Mouse (Mus musculus): ENCODE data around the gene Lhx1. TPM values are rescaled to one million over a fixed set of nuclear protein-coding genes. Genes with fewer than 3 reads are reported as not detected.

Lhx1 gene
- polyA plus RNA-seq, 1 experiment, result not detected

DNA sequence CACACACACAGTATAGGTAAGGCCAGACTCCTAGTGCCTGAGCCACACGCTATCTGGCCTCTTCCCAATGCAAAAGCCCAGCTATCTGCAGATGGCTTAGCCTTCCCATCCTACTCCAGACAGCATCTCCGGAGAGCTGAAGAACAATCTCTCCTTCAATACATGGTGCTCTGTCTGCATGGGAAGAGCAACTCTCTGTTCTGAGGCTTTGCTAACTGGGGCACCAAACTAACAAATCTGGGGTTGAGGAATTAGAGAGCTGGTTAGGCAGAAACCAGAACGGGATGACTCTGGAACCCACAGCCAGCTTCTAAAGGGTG is 4.3 kb downstream of the Lhx1 start:
- DNase-seq, result no peak
- 56% methylated on average over 3 of the region's 3 CpGs for WGBS
- H3K4me3 ChIP-seq (replicated peaks; ENCODE audit: extremely low read depth, low read depth, low read length), result no peak overlapping the region
- H3K4me1 ChIP-seq (ENCODE audit: control insufficient read depth, insufficient read depth, low read length), result peaks cover 5% of the 10 kb centered on the region
- TF ChIP-seq CTCF (IDR thresholded peaks at IDR 0.05; ENCODE audit: insufficient read depth, low read length), result no peak
- TF ChIP-seq POLR2A (IDR thresholded peaks at IDR 0.05; ENCODE audit: borderline replicate concordance, extremely low read depth, low read depth, low read length), result no peak

DNA sequence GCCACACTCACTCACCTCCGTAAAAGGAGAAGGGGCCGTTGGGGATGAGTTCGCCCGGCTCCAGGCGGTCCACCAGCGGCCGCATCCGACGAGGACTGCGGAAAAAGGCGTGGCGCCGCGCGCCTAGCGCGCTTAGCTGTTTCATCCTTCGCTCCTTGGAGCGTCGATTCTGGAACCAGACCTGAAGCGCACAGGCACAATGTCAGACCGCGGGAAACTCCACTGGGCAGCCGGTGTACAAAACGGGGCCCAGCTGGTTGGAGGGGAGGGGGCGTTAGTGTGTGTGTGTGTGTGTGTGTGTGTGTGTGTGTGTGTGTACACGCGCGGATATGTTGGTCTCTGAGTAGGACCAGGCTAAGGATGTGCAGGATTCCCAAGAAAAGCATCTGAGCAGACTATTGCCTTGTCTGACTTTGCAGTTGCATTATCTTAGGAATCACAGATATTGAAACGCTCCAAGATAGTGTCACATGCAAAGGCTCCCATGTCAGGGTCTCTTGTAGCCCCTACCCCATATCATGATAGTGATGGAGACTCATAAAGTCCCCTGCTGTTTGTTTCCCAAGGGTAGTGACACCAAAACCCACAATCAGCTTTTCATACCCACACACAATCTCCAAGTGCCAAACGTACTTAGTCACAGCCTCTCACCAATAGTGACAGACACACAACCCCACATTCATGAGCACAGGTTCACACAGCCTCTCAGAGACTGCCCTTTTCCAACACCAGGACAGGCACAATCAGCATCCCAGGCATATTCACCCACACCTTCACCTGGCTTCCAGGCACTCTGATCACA is 4.9 kb downstream of the Lhx1 start:
- Histone ChIP-seq H3K4me1 (ENCODE audit: control insufficient read depth, insufficient read depth, low read length) (peaks cover 5% of the 10 kb centered on the region), H3K4me3 (replicated peaks; ENCODE audit: extremely low read depth, low read depth, low read length) (no peak overlapping the region)
- WGBS, result 10% methylated on average over 31 of the region's 31 CpGs
- TF ChIP-seq POLR2A (IDR thresholded peaks at IDR 0.05; ENCODE audit: borderline replicate concordance, extremely low read depth, low read depth, low read length) (no peak), CTCF (IDR thresholded peaks at IDR 0.05; ENCODE audit: insufficient read depth, low read length) (no peak)
- no peak for DNase-seq

DNA sequence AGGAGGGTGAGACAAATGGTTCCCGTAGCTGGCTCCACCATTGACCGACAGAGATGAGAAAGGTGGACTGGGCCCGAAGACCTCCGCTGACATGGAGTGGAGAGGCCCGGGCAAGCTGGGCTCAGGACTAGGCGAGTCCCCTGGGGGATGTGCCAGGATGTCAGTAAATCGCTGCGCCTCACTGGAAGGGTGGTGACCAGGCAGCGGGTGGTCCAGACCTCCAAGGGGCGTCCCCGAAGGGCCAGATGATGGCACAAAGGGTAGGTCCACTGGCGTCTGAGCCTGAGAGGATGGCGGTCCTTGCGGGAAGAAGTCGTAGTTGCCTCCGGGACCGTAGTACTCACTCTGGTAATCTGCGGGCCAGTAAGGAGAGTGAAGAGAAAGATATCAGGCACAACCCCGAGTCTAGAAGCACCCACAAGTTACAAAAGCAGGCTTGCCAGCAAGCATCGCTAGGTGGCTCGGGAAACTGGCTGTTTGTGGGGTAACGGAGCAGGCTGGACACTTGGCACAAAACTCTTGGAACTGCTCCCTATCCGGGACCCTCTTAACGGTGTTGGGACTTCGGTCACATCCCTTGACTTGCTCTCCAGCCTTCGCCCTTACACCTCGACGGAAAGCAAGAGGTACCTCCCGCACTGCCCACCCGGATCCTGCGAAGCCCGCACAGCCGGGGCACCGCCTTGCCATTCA is 5.6 kb downstream of the Lhx1 start:
- Histone ChIP-seq H3K4me1 (ENCODE audit: control insufficient read depth, insufficient read depth, low read length) (peaks cover 5% of the 10 kb centered on the region), H3K4me3 (replicated peaks; ENCODE audit: extremely low read depth, low read depth, low read length) (no peak overlapping the region)
- WGBS, result 26% methylated on average over 34 of the region's 34 CpGs
- TF ChIP-seq CTCF (IDR thresholded peaks at IDR 0.05; ENCODE audit: insufficient read depth, low read length), result no peak
- no peak for TF ChIP-seq POLR2A (IDR thresholded peaks at IDR 0.05; ENCODE audit: borderline replicate concordance, extremely low read depth, low read depth, low read length)
- DNase-seq, result no peak

DNA sequence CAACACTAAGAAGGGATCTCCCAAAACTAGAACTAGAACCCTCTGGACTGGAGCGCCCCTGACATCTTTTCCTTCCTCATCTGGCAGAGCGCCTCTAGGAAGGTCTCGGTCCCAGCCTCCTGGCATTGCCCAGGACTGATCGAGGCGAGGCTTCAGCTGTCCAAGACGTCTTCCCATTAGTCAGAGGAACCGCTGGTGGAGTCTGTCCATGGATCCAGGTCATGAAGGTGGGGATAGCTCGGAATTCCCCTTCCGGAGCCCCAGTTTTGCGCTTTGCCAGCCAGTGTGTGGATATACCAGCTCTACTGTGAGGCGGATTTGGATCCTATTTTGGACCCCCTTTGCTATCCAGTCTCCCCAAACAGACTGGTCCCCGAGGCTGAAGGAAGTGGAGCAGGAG is 6.3 kb downstream of the Lhx1 start:
- WGBS, result 48% methylated on average over 12 of the region's 12 CpGs
- H3K4me3 ChIP-seq (replicated peaks; ENCODE audit: extremely low read depth, low read depth, low read length), result no peak overlapping the region
- H3K4me1 ChIP-seq (ENCODE audit: control insufficient read depth, insufficient read depth, low read length), result peaks cover 4% of the 10 kb centered on the region
- TF ChIP-seq CTCF (IDR thresholded peaks at IDR 0.05; ENCODE audit: insufficient read depth, low read length) (no peak), POLR2A (IDR thresholded peaks at IDR 0.05; ENCODE audit: borderline replicate concordance, extremely low read depth, low read depth, low read length) (no peak)
- no peak for DNase-seq

DNA sequence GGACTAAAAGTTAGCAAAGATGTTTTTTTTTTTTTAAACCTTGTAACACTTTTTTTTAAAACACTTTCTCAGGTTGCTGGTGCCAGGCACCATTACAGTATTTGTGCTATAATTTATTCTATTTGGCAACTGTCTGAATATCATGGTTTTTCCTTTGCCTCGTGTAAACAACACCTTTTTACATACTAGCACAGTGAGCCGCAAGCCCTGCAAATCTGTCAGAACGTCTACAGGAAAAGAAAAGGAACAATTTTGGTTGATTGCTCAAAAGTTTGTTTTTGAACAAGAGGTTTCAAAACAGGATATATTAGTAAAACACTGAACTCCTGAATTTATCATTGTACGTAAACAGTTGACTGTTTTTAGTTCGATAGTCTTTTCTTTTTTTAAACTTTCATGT is 7.1 kb downstream of the Lhx1 start:
- 52% methylated on average over 5 of the region's 5 CpGs for WGBS
- H3K4me1 ChIP-seq (ENCODE audit: control insufficient read depth, insufficient read depth, low read length), result peaks cover 2% of the 10 kb centered on the region; the same call in 1 of the 2 replicates
- no peak for TF ChIP-seq CTCF (IDR thresholded peaks at IDR 0.05; ENCODE audit: insufficient read depth, low read length)
- no peak for TF ChIP-seq POLR2A (IDR thresholded peaks at IDR 0.05; ENCODE audit: borderline replicate concordance, extremely low read depth, low read depth, low read length)
- no peak overlapping the region for H3K4me3 ChIP-seq (replicated peaks; ENCODE audit: extremely low read depth, low read depth, low read length)
- no peak for DNase-seq

DNA sequence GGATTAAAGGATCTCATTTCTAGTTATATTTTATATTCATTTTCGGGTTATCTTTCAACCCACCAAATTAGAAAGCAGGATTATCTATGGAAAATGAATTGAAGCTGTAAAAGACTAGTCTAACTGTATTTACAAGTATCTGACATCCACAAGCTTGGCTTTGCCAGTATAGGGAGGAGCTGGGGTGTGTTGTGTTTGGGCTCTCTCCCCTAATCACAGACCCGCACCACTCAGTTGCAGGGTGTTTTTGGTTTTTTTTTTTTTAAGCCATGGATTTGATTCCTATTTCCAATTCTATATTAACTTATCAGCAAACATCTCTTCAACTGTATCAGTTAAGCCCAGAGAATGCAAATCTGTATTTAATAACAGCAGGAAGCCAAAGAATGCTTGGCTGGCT is 7.9 kb downstream of the Lhx1 start:
- no peak for DNase-seq
- no peak for TF ChIP-seq POLR2A (IDR thresholded peaks at IDR 0.05; ENCODE audit: borderline replicate concordance, extremely low read depth, low read depth, low read length)
- TF ChIP-seq CTCF (IDR thresholded peaks at IDR 0.05; ENCODE audit: insufficient read depth, low read length), result no peak
- Histone ChIP-seq H3K4me3 (replicated peaks; ENCODE audit: extremely low read depth, low read depth, low read length) (no peak overlapping the region), H3K4me1 (ENCODE audit: control insufficient read depth, insufficient read depth, low read length) (peaks cover 3% of the 10 kb centered on the region)
- WGBS, result 36% methylated on average over 2 of the region's 2 CpGs

DNA sequence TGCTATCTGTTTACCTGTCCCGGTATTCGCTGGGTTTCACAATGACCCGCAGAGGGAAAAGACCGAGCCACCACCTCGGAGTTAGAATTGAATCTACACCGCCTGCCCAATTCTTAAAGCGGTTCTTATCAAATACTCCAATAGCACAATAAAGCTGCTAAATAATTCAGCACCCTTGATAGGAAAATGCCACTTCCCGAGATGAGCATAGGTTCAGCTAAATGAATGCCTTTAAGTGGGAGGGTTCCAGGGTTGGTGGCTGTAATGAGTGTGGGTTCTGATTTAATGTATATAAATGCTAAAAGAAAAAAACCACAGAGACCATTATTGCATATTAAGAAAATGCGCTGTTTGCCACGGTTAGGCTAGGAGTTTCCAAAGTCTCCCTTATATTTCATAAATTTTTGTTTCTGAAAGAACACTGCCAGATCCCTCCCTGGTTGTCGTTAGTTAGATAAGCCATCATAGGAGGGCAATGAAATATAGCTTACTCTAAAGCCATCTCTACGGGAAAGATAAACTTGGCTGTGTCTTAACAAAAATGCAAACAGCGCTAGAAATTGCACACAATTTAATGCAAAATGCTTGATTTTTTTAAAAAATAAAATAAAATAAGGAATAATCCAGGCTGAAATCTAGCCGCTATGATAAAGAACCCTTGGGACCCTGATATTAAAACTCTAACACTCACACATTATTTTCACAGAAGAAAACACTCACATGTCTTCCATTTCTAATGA is 8.7 kb downstream of the Lhx1 start:
- no peak for TF ChIP-seq CTCF (IDR thresholded peaks at IDR 0.05; ENCODE audit: insufficient read depth, low read length)
- TF ChIP-seq POLR2A (IDR thresholded peaks at IDR 0.05; ENCODE audit: borderline replicate concordance, extremely low read depth, low read depth, low read length), result no peak
- H3K4me3 ChIP-seq (replicated peaks; ENCODE audit: extremely low read depth, low read depth, low read length), result no peak overlapping the region
- DNase-seq, result no peak
- peaks cover 3% of the 10 kb centered on the region for H3K4me1 ChIP-seq (ENCODE audit: control insufficient read depth, insufficient read depth, low read length)
- 21% methylated on average over 14 of the region's 14 CpGs for WGBS

DNA sequence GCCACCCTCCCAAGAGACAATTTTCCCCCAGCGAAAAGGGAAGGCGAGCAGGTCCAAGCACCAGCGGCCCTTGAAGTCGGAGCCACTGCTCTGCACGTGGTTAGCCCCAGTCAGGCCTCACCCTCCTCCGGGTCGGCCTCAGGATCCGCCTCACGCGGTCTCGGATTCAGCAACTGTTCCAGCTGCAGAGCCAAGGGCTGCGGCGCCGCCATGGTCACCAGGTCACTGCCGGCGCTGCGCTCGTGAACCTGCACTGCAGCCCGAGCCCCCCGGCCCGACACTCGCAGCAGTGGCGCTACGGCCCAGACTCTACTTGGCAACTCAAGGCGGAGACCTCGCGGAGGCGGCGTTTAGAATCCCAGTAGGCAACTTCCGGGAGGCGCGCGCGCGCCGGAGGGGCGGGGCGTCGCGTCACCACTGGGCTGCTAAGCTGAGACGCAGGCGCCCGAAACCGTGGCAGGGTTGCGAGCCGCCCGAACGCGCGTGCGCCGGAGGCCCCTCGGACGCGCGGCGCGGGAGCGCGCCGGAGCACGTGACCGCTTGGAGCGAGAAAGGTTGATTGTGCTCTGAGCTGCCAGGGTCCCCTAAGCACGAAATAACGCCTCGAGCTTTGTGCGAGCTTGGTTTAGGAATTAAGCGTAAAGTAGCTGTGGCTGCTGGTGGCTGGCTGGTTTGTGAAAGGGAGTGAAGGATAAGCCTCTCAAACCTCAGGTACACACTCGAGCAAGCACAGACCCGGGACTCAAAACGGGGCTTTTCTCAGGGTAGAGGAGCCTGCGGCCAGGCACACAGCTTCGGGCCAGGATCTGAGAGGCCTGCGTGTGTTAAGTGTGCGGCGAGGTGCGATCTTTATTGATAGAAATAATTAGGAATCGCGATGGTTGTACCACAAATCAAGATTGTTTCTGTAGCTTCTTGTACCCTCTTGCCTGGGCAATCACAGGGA is 11.9 kb downstream of the Lhx1 start, which contains the start of gene Aatf:
Gene Aatf (minus strand): TSS at position 352 of the 946 bp plus-strand sequence.
- peak within 1 kb of the TSS; percentile 92 for H3K4me3 ChIP-seq (replicated peaks; ENCODE audit: extremely low read depth, low read depth, low read length)
- peaks cover 3% of the 10 kb centered on the region for H3K4me1 ChIP-seq (ENCODE audit: control insufficient read depth, insufficient read depth, low read length)
- DNase-seq, result peak; percentile 96
- TF ChIP-seq CTCF (IDR thresholded peaks at IDR 0.05; ENCODE audit: insufficient read depth, low read length) (no peak), POLR2A (IDR thresholded peaks at IDR 0.05; ENCODE audit: borderline replicate concordance, extremely low read depth, low read depth, low read length) (peak; percentile 56; the same call in 1 of the 2 replicates)
- WGBS, result 1% methylated on average over 80 of the region's 80 CpGs

Data from lung, adult 2 months (tissue).